Mouse (Mus musculus) kidney, embryonic 15.5 days (tissue): ENCODE measurements around the gene Fbxw11. TPM values are rescaled to one million over a fixed set of nuclear protein-coding genes. Genes with fewer than 3 reads are reported as not detected.
"Not testable (repeated sequence)": the region's sequence is repeated elsewhere in the genome, so short reads cannot be mapped to it uniquely, and the experiment has no call there.

ENCODE experiments used
- ATAC-seq: fragments of 200-750 bp; cut with Nextera tagmentation; replicated peaks from 2 replicates; pipeline ENCODE4 v1.8.0; 2017; ENCODE audit warnings: moderate TSS enrichment; ENCODE audit not compliant: low FRiP score
- H3K27ac ChIP-seq: fragments of 300-500 bp; sonication (generic); 2 replicates; pipeline ENCODE4 v1.5.1; 2015; ENCODE audit warnings: mild to moderate bottlenecking, inconsistent platforms
- H3K27me3 ChIP-seq: fragments of 300-500 bp; sonication (generic); 2 replicates; pipeline ENCODE4 v1.6.1; 2015; ENCODE audit warnings: inconsistent platforms
- H3K36me3 ChIP-seq: fragments of 300-500 bp; sonication (generic); 2 replicates; pipeline ENCODE4 v1.6.1; 2015; ENCODE audit warnings: inconsistent platforms
- H3K4me1 ChIP-seq: fragments of 300-500 bp; sonication (generic); 2 replicates; pipeline ENCODE4 v1.6.1; 2015; ENCODE audit warnings: inconsistent platforms
- H3K4me2 ChIP-seq: fragments of 300-500 bp; sonication (generic); 2 replicates; pipeline ENCODE4 v1.6.1; 2015; ENCODE audit warnings: moderate library complexity, mild to moderate bottlenecking, inconsistent platforms
- H3K4me3 ChIP-seq: fragments of 300-500 bp; sonication (generic); replicated peaks from 2 replicates; pipeline ENCODE4 v1.5.1; 2015; ENCODE audit warnings: mild to moderate bottlenecking, inconsistent platforms
- H3K9ac ChIP-seq: fragments of 300-500 bp; sonication (generic); 2 replicates; pipeline ENCODE4 v1.6.1; 2015; ENCODE audit warnings: mild to moderate bottlenecking, inconsistent platforms
- H3K9me3 ChIP-seq: fragments of 300-500 bp; sonication (generic); replicated peaks from 2 replicates; pipeline ENCODE4 v1.6.1; 2016; ENCODE audit warnings: inconsistent platforms
- WGBS: fragments of 180-500 bp; shearing (Covaris S2); methylation state at CpG from one replicate; pipeline ENCODE4 v1.1.7; 2015; ENCODE audit warnings: mixed read lengths; 5-methylcytosine and 5-hydroxymethylcytosine counted together
- polyA plus RNA-seq: library from polyadenylated mRNA; unstranded; fragments of >200 nt; fragmentation: Nextera tagmentation; extraction: Ambion mirVana; gene quantifications from 2 replicates; pipeline ENCODE4 v1.2.1, GENCODE M21; 2015

Fbxw11 gene
- polyA plus RNA-seq, 1 experiment from 2014 or later = 85.7 TPM

- Histone ChIP-seq H3K27ac (no peak overlapping the region), H3K9me3 (no peaks in the 10 kb centered on the region)
- 94% methylated on average over 6 of the region's 6 CpGs for WGBS
Observed at GRCm38 (mm10) chr11:32704241-32704890, 61.8 kb downstream of the Fbxw11 start.

GRCm38 (mm10) chr11:32706406-32706993, 64.0 kb downstream of the Fbxw11 start:
- no peak overlapping the region for H3K27ac ChIP-seq
- 80% methylated on average over 4 of the region's 4 CpGs for WGBS
- no peak overlapping the region for H3K4me2 ChIP-seq
- H3K9me3 ChIP-seq = no peaks in the 10 kb centered on the region
- H3K9ac ChIP-seq = no peak overlapping the region
- no peak for ATAC-seq
- H3K4me3 ChIP-seq = no peak overlapping the region
- H3K27me3 ChIP-seq = no peaks in the 10 kb centered on the region
- H3K36me3 ChIP-seq = peaks cover 2% of the 10 kb centered on the region; the same call in 1 of the 2 replicates
- 0 out of 2 replicates have a peak, but pooled peaks cover 7% of the 10 kb centered on the region for H3K4me1 ChIP-seq

More at GRCm38 (mm10) chr11:32704241-32704890, 61.8 kb downstream of the Fbxw11 start:
- 0 out of 2 replicates have a peak, but pooled peaks cover 2% of the 10 kb centered on the region for H3K36me3 ChIP-seq
- ATAC-seq = no peak
- no peak overlapping the region for H3K4me3 ChIP-seq
- H3K4me2 ChIP-seq = no peak overlapping the region
- no peak overlapping the region for H3K9ac ChIP-seq
- H3K4me1 ChIP-seq = 0 out of 2 replicates have a peak, but pooled peaks cover 10% of the 10 kb centered on the region
- H3K27me3 ChIP-seq = no peaks in the 10 kb centered on the region

GRCm38 (mm10) chr11:32707481-32707880, 65.0 kb downstream of the Fbxw11 start:
- ATAC-seq = no peak
- Histone ChIP-seq H3K4me2 (no peak overlapping the region), H3K4me1 (0 out of 2 replicates have a peak, but pooled peaks cover 7% of the 10 kb centered on the region), H3K4me3 (no peak overlapping the region), H3K36me3 (peaks cover 11% of the 10 kb centered on the region), H3K27me3 (no peaks in the 10 kb centered on the region), H3K27ac (no peak overlapping the region), H3K9me3 (no peaks in the 10 kb centered on the region), H3K9ac (no peak overlapping the region)
- WGBS = 60% methylated on average over 3 of the region's 3 CpGs

- peaks cover 26% of the 10 kb centered on the region for H3K36me3 ChIP-seq
- no peak overlapping the region for H3K9ac ChIP-seq
- 0 out of 2 replicates have a peak, but pooled peaks cover 7% of the 10 kb centered on the region for H3K4me1 ChIP-seq
- H3K4me3 ChIP-seq = no peak overlapping the region
- H3K4me2 ChIP-seq = no peak overlapping the region
- H3K27me3 ChIP-seq = no peaks in the 10 kb centered on the region
- no peak for ATAC-seq
- no peaks in the 10 kb centered on the region for H3K9me3 ChIP-seq
- peak overlapping the region; percentile 7; the same call in 1 of the 2 replicates for H3K27ac ChIP-seq
- WGBS = 75% methylated on average over 14 of the region's 14 CpGs
Observed at GRCm38 (mm10) chr11:32708739-32709501, 66.4 kb downstream of the Fbxw11 start.

GRCm38 (mm10) chr11:32709563-32709962, 67.0 kb downstream of the Fbxw11 start:
- Histone ChIP-seq H3K9me3 (no peaks in the 10 kb centered on the region), H3K36me3 (peaks cover 30% of the 10 kb centered on the region), H3K4me1 (0 out of 2 replicates have a peak, but pooled peaks cover 7% of the 10 kb centered on the region), H3K27me3 (no peaks in the 10 kb centered on the region), H3K27ac (no peak overlapping the region), H3K4me2 (no peak overlapping the region), H3K4me3 (no peak overlapping the region), H3K9ac (no peak overlapping the region)
- 14% methylated on average over 1 of the region's 1 CpGs for WGBS
- ATAC-seq = no peak

GRCm38 (mm10) chr11:32714230-32714629, 71.7 kb downstream of the Fbxw11 start:
- H3K4me2 ChIP-seq = no peak overlapping the region
- no peak overlapping the region for H3K4me3 ChIP-seq
- H3K9me3 ChIP-seq = no peaks in the 10 kb centered on the region
- no peaks in the 10 kb centered on the region for H3K27me3 ChIP-seq
- peaks cover 28% of the 10 kb centered on the region for H3K36me3 ChIP-seq
- H3K27ac ChIP-seq = no peak overlapping the region
- WGBS = 72% methylated on average over 5 of the region's 5 CpGs
- H3K4me1 ChIP-seq = peaks cover 3% of the 10 kb centered on the region; the same call in 1 of the 2 replicates
- no peak overlapping the region for H3K9ac ChIP-seq
- ATAC-seq = no peak

- no peak for ATAC-seq
- Histone ChIP-seq H3K9me3 (no peaks in the 10 kb centered on the region), H3K4me3 (no peak overlapping the region), H3K27me3 (no peaks in the 10 kb centered on the region), H3K9ac (no peak overlapping the region), H3K36me3 (peaks cover 28% of the 10 kb centered on the region), H3K4me2 (no peak overlapping the region), H3K27ac (no peak overlapping the region), H3K4me1 (peaks cover 3% of the 10 kb centered on the region; the same call in 1 of the 2 replicates)
- 94% methylated on average over 2 of the region's 2 CpGs for WGBS
Observed at GRCm38 (mm10) chr11:32714896-32715295, 72.4 kb downstream of the Fbxw11 start.

- no peaks in the 10 kb centered on the region for H3K9me3 ChIP-seq
- no peak overlapping the region for H3K9ac ChIP-seq
- H3K27ac ChIP-seq = no peak overlapping the region
- peaks cover 28% of the 10 kb centered on the region for H3K36me3 ChIP-seq
- H3K4me2 ChIP-seq = no peak overlapping the region
- H3K4me1 ChIP-seq = peaks cover 3% of the 10 kb centered on the region; the same call in 1 of the 2 replicates
- ATAC-seq = no peak
- 71% methylated on average over 6 of the region's 6 CpGs for WGBS
- no peaks in the 10 kb centered on the region for H3K27me3 ChIP-seq
- H3K4me3 ChIP-seq = no peak overlapping the region
Observed at GRCm38 (mm10) chr11:32715495-32715894, 73.0 kb downstream of the Fbxw11 start.

- peaks cover 30% of the 10 kb centered on the region for H3K36me3 ChIP-seq
- H3K9me3 ChIP-seq = no peaks in the 10 kb centered on the region
- no peak overlapping the region for H3K9ac ChIP-seq
- H3K4me3 ChIP-seq = no peak overlapping the region
- H3K4me1 ChIP-seq = peaks cover 3% of the 10 kb centered on the region; the same call in 1 of the 2 replicates
- ATAC-seq = no peak
- 72% methylated on average over 5 of the region's 5 CpGs for WGBS
- H3K27ac ChIP-seq = no peak overlapping the region
- H3K27me3 ChIP-seq = no peaks in the 10 kb centered on the region
- H3K4me2 ChIP-seq = no peak overlapping the region
Observed at GRCm38 (mm10) chr11:32715970-32716369, 73.4 kb downstream of the Fbxw11 start.

GRCm38 (mm10) chr11:32716876-32717275, 74.4 kb downstream of the Fbxw11 start:
- 74% methylated on average over 4 of the region's 4 CpGs for WGBS
- Histone ChIP-seq H3K4me1 (peaks cover 3% of the 10 kb centered on the region; the same call in 1 of the 2 replicates), H3K36me3 (peaks cover 33% of the 10 kb centered on the region), H3K4me3 (no peak overlapping the region), H3K4me2 (no peak overlapping the region), H3K9ac (no peak overlapping the region), H3K27ac (no peak overlapping the region), H3K9me3 (no peaks in the 10 kb centered on the region), H3K27me3 (no peaks in the 10 kb centered on the region)
- ATAC-seq = no peak

- H3K27me3 ChIP-seq, H3K9me3 ChIP-seq, ATAC-seq, H3K9ac ChIP-seq, H3K4me3 ChIP-seq, H3K4me1 ChIP-seq, H3K4me2 ChIP-seq, H3K27ac ChIP-seq: not testable (repeated sequence)
- peaks cover 30% of the 10 kb centered on the region for H3K36me3 ChIP-seq
- WGBS = 94% methylated on average over 9 of the region's 9 CpGs
Observed at GRCm38 (mm10) chr11:32717711-32718110, 75.2 kb downstream of the Fbxw11 start.

- no peak overlapping the region for H3K4me3 ChIP-seq
- H3K4me1 ChIP-seq = peaks cover 3% of the 10 kb centered on the region; the same call in 1 of the 2 replicates
- H3K4me2 ChIP-seq = no peak overlapping the region
- no peak for ATAC-seq
- no peaks in the 10 kb centered on the region for H3K27me3 ChIP-seq
- H3K9me3 ChIP-seq = no peaks in the 10 kb centered on the region
- peaks cover 30% of the 10 kb centered on the region for H3K36me3 ChIP-seq
- WGBS = 64% methylated on average over 2 of the region's 2 CpGs
- H3K27ac ChIP-seq = no peak overlapping the region
- H3K9ac ChIP-seq = no peak overlapping the region
Observed at GRCm38 (mm10) chr11:32718371-32718770, 75.8 kb downstream of the Fbxw11 start.
